ENCODE assay signal across 28 mouse cellular contexts in the genomic region with DNA sequence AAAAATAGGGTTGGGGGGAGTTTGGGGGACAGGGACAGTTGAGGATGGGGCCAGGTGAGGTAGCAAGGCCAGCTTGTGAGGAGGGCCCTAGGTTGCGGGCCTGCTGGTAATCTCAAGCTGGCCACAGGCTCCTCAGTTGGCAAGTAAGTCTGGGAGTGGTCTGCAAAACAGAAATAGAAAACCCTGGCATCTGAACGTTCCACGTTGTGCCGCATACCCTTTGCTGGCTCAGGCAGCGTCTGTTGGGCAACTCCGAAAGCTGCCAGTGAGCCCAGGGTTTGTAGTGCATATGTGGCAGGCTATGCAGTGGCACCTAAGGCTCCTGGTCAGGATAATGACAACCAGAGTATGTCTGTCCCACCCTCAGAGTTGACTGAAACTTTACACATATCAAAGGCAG. TPM values are rescaled to one million over a fixed set of nuclear protein-coding genes. Genes with fewer than 3 reads are reported as not detected.
DNase-seq lines count a peak whose midpoint lies in the region; ATAC-seq and TF ChIP-seq lines count a peak whose summit lies in the region.
"Had no signal": no experiment of that assay in that cellular context is flagged by ENCODE, and none has a peak within 500 bp of the region (broad histone marks: within the 10 kb centered on the region; RNA-seq: fewer than 3 reads in every experiment).

No protein-coding gene starts in this region.

- no peak overlapping the region for H3K4me3 ChIP-seq in gastrocnemius, adult 2 months
- H3K4me3 ChIP-seq in liver, adult 2 months (ENCODE audit: insufficient read depth, low read depth, low read length) = no peak overlapping the region
- no peak overlapping the region for H3K4me3 ChIP-seq in liver, embryonic 11.5 days (ENCODE audit: low read depth, low read length)
- H3K4me3 ChIP-seq in testis, adult 2 months (ENCODE audit: control insufficient read depth, low read depth, low read length) = peak overlapping the region; percentile 75
- H3K4me3 ChIP-seq: embryonic facial prominence, embryonic 13.5 days; embryonic facial prominence, embryonic 15.5 days; erythroblast, embryonic 14.5 days; forebrain, embryonic 10.5 days; forebrain, embryonic 12.5 days had no signal

- intact Hi-C loops in gastrocnemius, adult 2 months (cut with DNase I) = no loop called here
- intact Hi-C loops in gastrocnemius, postnatal 14 days (cut with DNase I; ENCODE audit: low total_unique reads) = no loop called here

- H3K79me2 ChIP-seq in liver, adult 2 months (ENCODE audit: control insufficient read depth, insufficient read depth, low read length) = peaks cover 16% of the 10 kb centered on the region

- ATAC-seq in liver, embryonic 11.5 days (replicated peaks; ENCODE audit: low FRiP score) = no peak
- ATAC-seq: forebrain, embryonic 14.5 days; forebrain, embryonic 16.5 days had no signal

- no peak overlapping the region for H3K4me2 ChIP-seq in liver, embryonic 11.5 days
- H3K4me2 ChIP-seq: embryonic facial prominence, embryonic 13.5 days; embryonic facial prominence, embryonic 15.5 days; forebrain, embryonic 12.5 days had no signal

- H3K4me1 ChIP-seq in liver, adult 2 months (ENCODE audit: control insufficient read depth, insufficient read depth, low read length) = peaks cover 54% of the 10 kb centered on the region
- no peaks in the 10 kb centered on the region for H3K4me1 ChIP-seq in liver, embryonic 11.5 days (replicated peaks; ENCODE audit: control insufficient read depth, insufficient read depth, low read length)
- H3K4me1 ChIP-seq in testis, adult 2 months (ENCODE audit: control insufficient read depth, insufficient read depth, low read length) = peaks cover 13% of the 10 kb centered on the region
- H3K4me1 ChIP-seq: embryonic facial prominence, embryonic 13.5 days; embryonic facial prominence, embryonic 15.5 days; forebrain, embryonic 10.5 days; forebrain, embryonic 12.5 days had no signal

- no peak for TF ChIP-seq POLR2A in liver, adult 2 months (IDR thresholded peaks at IDR 0.05; ENCODE audit: extremely low read depth, insufficient read depth, low read length)
- no peak for TF ChIP-seq POLR2A in testis, adult 2 months (IDR thresholded peaks at IDR 0.05; ENCODE audit: control insufficient read depth, low read depth, low read length)

- no peak for TF ChIP-seq CTCF in gastrocnemius, adult 2 months (IDR thresholded peaks at IDR 0.05)
- no peak for TF ChIP-seq CTCF in liver, adult 2 months (IDR thresholded peaks at IDR 0.05; ENCODE audit: low read depth, low read length)
- TF ChIP-seq CTCF in testis, adult 2 months (IDR thresholded peaks at IDR 0.05; ENCODE audit: control insufficient read depth, insufficient read depth, insufficient replicate concordance, low read depth, low read length) = no peak

- H3K27me3 ChIP-seq in liver, adult 2 months (ENCODE audit: control insufficient read depth, insufficient read depth, low read length) = no peaks in the 10 kb centered on the region
- H3K27me3 ChIP-seq in liver, embryonic 11.5 days (replicated peaks; ENCODE audit: control insufficient read depth, insufficient read depth, low read length) = no peaks in the 10 kb centered on the region
- H3K27me3 ChIP-seq in testis, adult 2 months (ENCODE audit: control insufficient read depth, insufficient read depth, low read length) = no peaks in the 10 kb centered on the region
- H3K27me3 ChIP-seq: embryonic facial prominence, embryonic 13.5 days; embryonic facial prominence, embryonic 15.5 days; forebrain, embryonic 12.5 days had no signal

- WGBS in liver, adult 2 months = 29% methylated on average over 6 of the region's 6 CpGs
- 93% methylated on average over 6 of the region's 6 CpGs for WGBS in liver, embryonic 11.5 days

- peak overlapping the region; percentile 63 for H3K27ac ChIP-seq in gastrocnemius, adult 2 months
- H3K27ac ChIP-seq in liver, adult 2 months (replicated peaks; ENCODE audit: insufficient read depth, low read depth, low read length) = peak overlapping the region; percentile 56; the same call in 1 of the 2 replicates
- no peak overlapping the region for H3K27ac ChIP-seq in liver, embryonic 11.5 days (ENCODE audit: low read depth, low read length)
- no peak overlapping the region for H3K27ac ChIP-seq in testis, adult 2 months (ENCODE audit: control insufficient read depth, insufficient read depth, low read depth, low read length)
- H3K27ac ChIP-seq: embryonic facial prominence, embryonic 13.5 days; embryonic facial prominence, embryonic 15.5 days; forebrain, embryonic 10.5 days; forebrain, embryonic 12.5 days had no signal

- no peaks in the 10 kb centered on the region for H3K9me3 ChIP-seq in liver, embryonic 11.5 days (ENCODE audit: control insufficient read depth, low read length)
- H3K9me3 ChIP-seq: embryonic facial prominence, embryonic 13.5 days; embryonic facial prominence, embryonic 15.5 days; forebrain, embryonic 10.5 days; forebrain, embryonic 12.5 days had no signal

- H3K36me3 ChIP-seq in liver, adult 2 months (ENCODE audit: control insufficient read depth, insufficient read depth, low read length) = no peaks in the 10 kb centered on the region; the same call in 1 of the 2 replicates
- peaks cover 19% of the 10 kb centered on the region for H3K36me3 ChIP-seq in liver, embryonic 11.5 days (ENCODE audit: control insufficient read depth, insufficient read depth, low read length)
- H3K36me3 ChIP-seq in testis, adult 2 months (ENCODE audit: control insufficient read depth, insufficient read depth, low read length) = no peaks in the 10 kb centered on the region

- DNase-seq in gastrocnemius, adult 2 months = no peak
- no peak for DNase-seq in gastrocnemius, postnatal 14 days
- peak; percentile 51 for DNase-seq in liver, adult 2 months (ENCODE audit: extremely low read depth, low read depth, low spot score)
- DNase-seq in liver, embryonic 11.5 days (ENCODE audit: low spot score) = no peak
- no peak for DNase-seq in testis, postnatal 10 days (ENCODE audit: low spot score)
- DNase-seq: adrenal gland, adult 2 months; adrenal gland, postnatal 10 days; adrenal gland, postnatal 25 days; cerebellum, adult 11-12 months; cerebellum, adult 2 months; cerebellum, adult 9-10 months; cerebellum, postnatal 36 days; embryo, embryonic 11 days had no signal

- H3K9ac ChIP-seq in liver, adult 2 months (ENCODE audit: low read depth, low read length) = 0 out of 2 replicates have a peak overlapping the region, but pooled peaks have one; percentile 4
- H3K9ac ChIP-seq in liver, embryonic 11.5 days (ENCODE audit: low read depth, low read length) = no peak overlapping the region
- H3K9ac ChIP-seq: embryonic facial prominence, embryonic 13.5 days; embryonic facial prominence, embryonic 15.5 days; forebrain, embryonic 12.5 days had no signal

RNA-seq across cellular contexts. Expression of gene Olfr1393, which starts 15.0 kb away (rescaled TPM):
- total RNA-seq in gastrocnemius, adult 2 months (2021) = not detected
- under 1 TPM in 1 of 2 experiments, not detected in 1; 0.23 TPM for total RNA-seq in gastrocnemius, postnatal 14 days (2021)
- 0.09 and 0.27 TPM in 2 replicates for total RNA-seq in liver, adult 2 months (2014; rRNA removed)
- 0.47 and 0.55 TPM in 2 replicates for polyA plus RNA-seq in liver, adult 2 months (2012; rRNA removed)
- 0.13 TPM in 1 of 2 replicates, not detected in the other for polyA plus RNA-seq in liver, embryonic 11.5 days (2014; fragmentation: Nextera tagmentation; extraction: Ambion mirVana)
- 4.6 and 4.7 TPM in 2 replicates for polyA plus RNA-seq in testis, adult 2 months (2012; rRNA removed)
- total RNA-seq: adrenal gland, postnatal 10 days; adrenal gland, postnatal 25 days; common myeloid progenitor, adult 5-6 weeks; ES-E14; MEL had no signal
- polyA plus RNA-seq: adrenal gland, adult 2 months; C2C12; embryonic facial prominence, embryonic 11.5 days; embryonic facial prominence, embryonic 13.5 days; erythroblast, embryonic 14.5 days; forebrain, embryonic 14.5 days; forebrain, embryonic 16.5 days had no signal

RNA-seq across cellular contexts. Expression of gene Mgat1, which starts 19.2 kb away (rescaled TPM):
- 10 to 100 TPM; 42.0 to 48.0 TPM for total RNA-seq in gastrocnemius, adult 2 months (2021)
- 10 to 100 TPM; 35.7 to 39.5 TPM for total RNA-seq in gastrocnemius, postnatal 14 days (2021)
- total RNA-seq in liver, adult 2 months (2014; rRNA removed) = 44.7 and 60.8 TPM in 2 replicates
- polyA plus RNA-seq in liver, adult 2 months (2012; rRNA removed) = 134 and 145 TPM in 2 replicates
- polyA plus RNA-seq in liver, embryonic 11.5 days (2014; fragmentation: Nextera tagmentation; extraction: Ambion mirVana) = 41.7 and 43.3 TPM in 2 replicates
- polyA plus RNA-seq in testis, adult 2 months (2012; rRNA removed) = 13.9 and 16.0 TPM in 2 replicates

RNA-seq across cellular contexts. Expression of gene Olfr1392, which starts 21.9 kb away (rescaled TPM):
- not detected for total RNA-seq in gastrocnemius, adult 2 months (2021)
- not detected for total RNA-seq in gastrocnemius, postnatal 14 days (2021)
- not detected in 2 replicates for total RNA-seq in liver, adult 2 months (2014; rRNA removed)
- polyA plus RNA-seq in liver, adult 2 months (2012; rRNA removed) = 0.09 and 0.26 TPM in 2 replicates
- polyA plus RNA-seq in liver, embryonic 11.5 days (2014; fragmentation: Nextera tagmentation; extraction: Ambion mirVana) = not detected in 2 replicates
- polyA plus RNA-seq in testis, adult 2 months (2012; rRNA removed) = 2.2 and 2.8 TPM in 2 replicates
- total RNA-seq: adrenal gland, adult 2 months; adrenal gland, postnatal 10 days; adrenal gland, postnatal 25 days; common myeloid progenitor, adult 5-6 weeks; ES-E14; MEL had no signal
- polyA plus RNA-seq: C2C12; embryonic facial prominence, embryonic 11.5 days; embryonic facial prominence, embryonic 13.5 days; embryonic facial prominence, embryonic 15.5 days; erythroblast, embryonic 14.5 days; forebrain, embryonic 10.5 days; forebrain, embryonic 12.5 days; forebrain, embryonic 14.5 days; forebrain, embryonic 16.5 days had no signal

RNA-seq across cellular contexts. Expression of gene Olfr10, which starts 41.4 kb away (rescaled TPM):
- not detected for total RNA-seq in gastrocnemius, adult 2 months (2021)
- total RNA-seq in gastrocnemius, postnatal 14 days (2021) = not detected
- not detected in 2 replicates for total RNA-seq in liver, adult 2 months (2014; rRNA removed)
- not detected in 2 replicates for polyA plus RNA-seq in liver, adult 2 months (2012; rRNA removed)
- not detected in 2 replicates for polyA plus RNA-seq in liver, embryonic 11.5 days (2014; fragmentation: Nextera tagmentation; extraction: Ambion mirVana)
- polyA plus RNA-seq in testis, adult 2 months (2012; rRNA removed) = not detected in 2 replicates
- total RNA-seq: adrenal gland, adult 2 months; adrenal gland, postnatal 10 days; adrenal gland, postnatal 25 days; adrenal gland, postnatal 4 days; common myeloid progenitor, adult 5-6 weeks; ES-E14; MEL had no signal
- polyA plus RNA-seq: adrenal gland, adult 2 months; brain, embryonic 14.5 days; C2C12; cerebellum, adult 2 months; embryonic facial prominence, embryonic 11.5 days; embryonic facial prominence, embryonic 13.5 days; embryonic facial prominence, embryonic 15.5 days; erythroblast, embryonic 14.5 days; forebrain, embryonic 10.5 days; forebrain, embryonic 12.5 days; forebrain, embryonic 14.5 days; forebrain, embryonic 16.5 days had no signal

RNA-seq across cellular contexts. Expression of gene Olfr1391, which starts 59.4 kb away (rescaled TPM):
- not detected for total RNA-seq in gastrocnemius, adult 2 months (2021)
- total RNA-seq in gastrocnemius, postnatal 14 days (2021) = not detected
- total RNA-seq in liver, adult 2 months (2014; rRNA removed) = not detected in 2 replicates
- polyA plus RNA-seq in liver, adult 2 months (2012; rRNA removed) = not detected in 2 replicates
- polyA plus RNA-seq in liver, embryonic 11.5 days (2014; fragmentation: Nextera tagmentation; extraction: Ambion mirVana) = not detected in 2 replicates
- polyA plus RNA-seq in testis, adult 2 months (2012; rRNA removed) = not detected in 2 replicates
- total RNA-seq: adrenal gland, adult 2 months; adrenal gland, postnatal 10 days; adrenal gland, postnatal 25 days; adrenal gland, postnatal 4 days; common myeloid progenitor, adult 5-6 weeks; ES-E14; MEL had no signal
- polyA plus RNA-seq: adrenal gland, adult 2 months; brain, embryonic 14.5 days; C2C12; cerebellum, adult 2 months; embryonic facial prominence, embryonic 11.5 days; embryonic facial prominence, embryonic 13.5 days; erythroblast, embryonic 14.5 days; forebrain, embryonic 10.5 days; forebrain, embryonic 12.5 days; forebrain, embryonic 14.5 days; forebrain, embryonic 16.5 days had no signal

Comparison
In these comparisons a context has a peak if more than half of its experiments do, and no peak if none do; other contexts are left out.
1. H3K27ac ChIP-seq: peak in gastrocnemius, adult 2 months (single experiment) and liver, adult 2 months (single experiment); none in liver, embryonic 11.5 days (single experiment) and testis, adult 2 months (single experiment).